Mouse (Mus musculus) kidney, embryonic 15.5 days (tissue): Measurements from ENCODE around the gene Lmntd2. TPM values are rescaled to one million over a fixed set of nuclear protein-coding genes. Genes with fewer than 3 reads are reported as not detected.
"Not testable (repeated sequence)": the region's sequence is repeated elsewhere in the genome, so short reads cannot be mapped to it uniquely, and the experiment has no call there.

Experiments
- ATAC-seq: fragments of 200-750 bp; cut with Nextera tagmentation; replicated peaks from 2 replicates; pipeline ENCODE4 v1.8.0; 2017; ENCODE audit warnings: moderate TSS enrichment; ENCODE audit not compliant: low FRiP score
- H3K27ac ChIP-seq: fragments of 300-500 bp; sonication (generic); 2 replicates; pipeline ENCODE4 v1.5.1; 2015; ENCODE audit warnings: mild to moderate bottlenecking, inconsistent platforms
- H3K27me3 ChIP-seq: fragments of 300-500 bp; sonication (generic); 2 replicates; pipeline ENCODE4 v1.6.1; 2015; ENCODE audit warnings: inconsistent platforms
- H3K36me3 ChIP-seq: fragments of 300-500 bp; sonication (generic); 2 replicates; pipeline ENCODE4 v1.6.1; 2015; ENCODE audit warnings: inconsistent platforms
- H3K4me1 ChIP-seq: fragments of 300-500 bp; sonication (generic); 2 replicates; pipeline ENCODE4 v1.6.1; 2015; ENCODE audit warnings: inconsistent platforms
- H3K4me2 ChIP-seq: fragments of 300-500 bp; sonication (generic); 2 replicates; pipeline ENCODE4 v1.6.1; 2015; ENCODE audit warnings: moderate library complexity, mild to moderate bottlenecking, inconsistent platforms
- H3K4me3 ChIP-seq: fragments of 300-500 bp; sonication (generic); replicated peaks from 2 replicates; pipeline ENCODE4 v1.5.1; 2015; ENCODE audit warnings: mild to moderate bottlenecking, inconsistent platforms
- H3K9ac ChIP-seq: fragments of 300-500 bp; sonication (generic); 2 replicates; pipeline ENCODE4 v1.6.1; 2015; ENCODE audit warnings: mild to moderate bottlenecking, inconsistent platforms
- H3K9me3 ChIP-seq: fragments of 300-500 bp; sonication (generic); replicated peaks from 2 replicates; pipeline ENCODE4 v1.6.1; 2016; ENCODE audit warnings: inconsistent platforms
- WGBS: fragments of 180-500 bp; shearing (Covaris S2); methylation state at CpG from one replicate; pipeline ENCODE4 v1.1.7; 2015; ENCODE audit warnings: mixed read lengths; 5-methylcytosine and 5-hydroxymethylcytosine counted together
- polyA plus RNA-seq: library from polyadenylated mRNA; unstranded; fragments of >200 nt; fragmentation: Nextera tagmentation; extraction: Ambion mirVana; gene quantifications from 2 replicates; pipeline ENCODE4 v1.2.1, GENCODE M21; 2015

Lmntd2 gene
- polyA plus RNA-seq = 3.4 and 3.5 TPM in 2 replicates

GRCm38 (mm10) chr7:141213605-141214235, at the start of gene Lmntd2:
Gene Lmntd2 (minus strand): TSS chr7:141214080.
- 95% methylated on average over 11 of the region's 11 CpGs for WGBS
- Histone ChIP-seq H3K4me1 (peaks cover 46% of the 10 kb centered on the region), H3K9ac (peak within 1 kb of the TSS; percentile 60), H3K27ac (peak within 1 kb of the TSS; percentile 98), H3K27me3 (no peaks in the 10 kb centered on the region), H3K4me3 (peak within 1 kb of the TSS; percentile 63), H3K9me3 (no peaks in the 10 kb centered on the region), H3K36me3 (peaks cover 11% of the 10 kb centered on the region), H3K4me2 (peak within 1 kb of the TSS; percentile 86)
- no peak for ATAC-seq

GRCm38 (mm10) chr7:141263640-141264039, 49.8 kb upstream of the Lmntd2 start:
- no peak; the same call in 1 of the 2 replicates for ATAC-seq
- H3K27me3 ChIP-seq = no peaks in the 10 kb centered on the region
- H3K4me1 ChIP-seq = peaks cover 24% of the 10 kb centered on the region
- no peak overlapping the region for H3K27ac ChIP-seq
- no peak overlapping the region for H3K4me3 ChIP-seq
- H3K4me2 ChIP-seq = no peak overlapping the region
- WGBS = 92% methylated on average over 13 of the region's 13 CpGs
- H3K9ac ChIP-seq = no peak overlapping the region
- peaks cover 57% of the 10 kb centered on the region for H3K36me3 ChIP-seq
- no peaks in the 10 kb centered on the region for H3K9me3 ChIP-seq

DNA sequence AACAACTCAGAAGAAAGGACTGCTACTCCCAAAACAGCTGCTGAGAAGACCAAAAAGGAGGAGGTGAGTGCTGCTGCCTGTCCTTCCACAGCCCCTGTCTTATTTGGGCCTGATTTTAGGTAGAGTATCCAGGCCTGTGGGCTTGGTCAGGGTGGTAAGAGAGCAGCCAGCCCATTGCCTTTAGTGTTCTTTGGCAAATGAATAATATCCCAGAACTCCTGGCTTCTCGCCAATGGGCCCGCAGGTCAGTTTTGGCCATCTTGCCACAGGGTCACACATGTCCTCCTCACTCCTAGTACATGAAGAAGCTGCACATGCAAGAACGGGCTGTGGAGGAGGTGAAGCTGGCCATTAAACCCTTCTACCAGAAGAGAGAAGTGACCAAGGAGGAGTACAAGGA, 47.6 kb upstream of the Lmntd2 start:
- H3K36me3 ChIP-seq = peaks cover 79% of the 10 kb centered on the region
- H3K4me3 ChIP-seq = no peak overlapping the region
- H3K4me2 ChIP-seq = no peak overlapping the region
- H3K9ac ChIP-seq = no peak overlapping the region
- 88% methylated on average over 3 of the region's 3 CpGs for WGBS
- no peak for ATAC-seq
- peaks cover 22% of the 10 kb centered on the region for H3K4me1 ChIP-seq
- no peak overlapping the region for H3K27ac ChIP-seq
- no peaks in the 10 kb centered on the region for H3K9me3 ChIP-seq
- H3K27me3 ChIP-seq = no peaks in the 10 kb centered on the region

GRCm38 (mm10) chr7:141256159-141256558, 42.3 kb upstream of the Lmntd2 start:
- Histone ChIP-seq H3K36me3 (peaks cover 98% of the 10 kb centered on the region), H3K4me2 (no peak overlapping the region), H3K4me1 (no peaks in the 10 kb centered on the region), H3K27me3 (no peaks in the 10 kb centered on the region), H3K4me3 (no peak overlapping the region), H3K9me3 (no peaks in the 10 kb centered on the region), H3K27ac (no peak overlapping the region), H3K9ac (no peak overlapping the region)
- 93% methylated on average over 10 of the region's 10 CpGs for WGBS
- ATAC-seq = no peak

- not testable (repeated sequence) for H3K4me2 ChIP-seq, H3K9ac ChIP-seq, H3K27me3 ChIP-seq, H3K4me1 ChIP-seq, H3K27ac ChIP-seq, H3K4me3 ChIP-seq, H3K9me3 ChIP-seq, ATAC-seq
- WGBS = 92% methylated on average over 4 of the region's 4 CpGs
- H3K36me3 ChIP-seq = peaks cover 98% of the 10 kb centered on the region
These were observed 36.6 kb upstream of the Lmntd2 start for GRCm38 (mm10) chr7:141250486-141250885.

GRCm38 (mm10) chr7:141231551-141231950, 17.7 kb upstream of the Lmntd2 start:
- no peak overlapping the region for H3K4me2 ChIP-seq
- peaks cover 61% of the 10 kb centered on the region for H3K36me3 ChIP-seq
- no peak overlapping the region for H3K9ac ChIP-seq
- no peaks in the 10 kb centered on the region for H3K27me3 ChIP-seq
- no peaks in the 10 kb centered on the region for H3K9me3 ChIP-seq
- no peak for ATAC-seq
- no peak overlapping the region for H3K27ac ChIP-seq
- peaks cover 24% of the 10 kb centered on the region for H3K4me1 ChIP-seq
- H3K4me3 ChIP-seq = no peak overlapping the region
- 95% methylated on average over 10 of the region's 10 CpGs for WGBS

GRCm38 (mm10) chr7:141231111-141231510, 17.2 kb upstream of the Lmntd2 start:
- Histone ChIP-seq H3K4me3 (no peak overlapping the region), H3K4me2 (no peak overlapping the region), H3K36me3 (peaks cover 57% of the 10 kb centered on the region), H3K4me1 (peaks cover 24% of the 10 kb centered on the region), H3K9ac (no peak overlapping the region), H3K9me3 (no peaks in the 10 kb centered on the region), H3K27ac (no peak overlapping the region), H3K27me3 (no peaks in the 10 kb centered on the region)
- no peak for ATAC-seq
- WGBS = 86% methylated on average over 3 of the region's 3 CpGs

- ATAC-seq = no peak
- Histone ChIP-seq H3K27me3 (no peaks in the 10 kb centered on the region), H3K4me2 (peak overlapping the region; percentile 84; the same call in 1 of the 2 replicates), H3K27ac (no peak overlapping the region), H3K4me1 (peaks cover 24% of the 10 kb centered on the region), H3K4me3 (peak overlapping the region; percentile 82), H3K9ac (0 out of 2 replicates have a peak overlapping the region, but pooled peaks have one; percentile 94), H3K9me3 (no peaks in the 10 kb centered on the region), H3K36me3 (peaks cover 52% of the 10 kb centered on the region)
- WGBS = 93% methylated on average over 4 of the region's 4 CpGs
These were observed 16.7 kb upstream of the Lmntd2 start for GRCm38 (mm10) chr7:141230570-141230969.

DNA sequence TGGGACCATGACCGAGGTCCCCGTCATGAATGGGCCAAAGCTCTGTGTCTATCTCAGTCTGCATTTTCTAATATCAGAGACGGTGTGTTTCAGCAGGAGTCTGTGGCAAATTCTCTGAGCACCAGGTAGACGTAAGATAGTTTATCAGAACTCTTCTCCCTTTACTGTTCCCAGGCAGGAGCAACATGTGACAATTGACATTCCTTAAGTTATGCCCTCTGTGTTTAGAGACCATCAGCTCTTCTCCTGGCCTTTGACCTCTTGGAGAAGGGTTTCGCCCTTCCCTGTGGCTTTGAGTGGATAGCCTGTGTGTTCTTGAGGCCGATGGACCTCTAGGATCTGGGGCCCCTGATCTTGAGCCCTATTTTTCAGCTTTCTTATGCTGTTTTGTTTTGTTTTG, 15.8 kb upstream of the Lmntd2 start:
- H3K4me1 ChIP-seq = peaks cover 24% of the 10 kb centered on the region
- H3K27me3 ChIP-seq = no peaks in the 10 kb centered on the region
- H3K9ac ChIP-seq = peak overlapping the region; percentile 94
- no peak for ATAC-seq
- H3K36me3 ChIP-seq = peaks cover 43% of the 10 kb centered on the region
- H3K4me2 ChIP-seq = peak overlapping the region; percentile 84
- H3K27ac ChIP-seq = no peak overlapping the region
- WGBS = 59% methylated on average over 6 of the region's 6 CpGs
- peak overlapping the region; percentile 82 for H3K4me3 ChIP-seq
- no peaks in the 10 kb centered on the region for H3K9me3 ChIP-seq

- Histone ChIP-seq H3K4me1 (peaks cover 24% of the 10 kb centered on the region), H3K36me3 (peaks cover 31% of the 10 kb centered on the region), H3K9ac (peak within 1 kb of the TSS; percentile 94), H3K4me2 (peak within 1 kb of the TSS; percentile 84), H3K27ac (peak within 1 kb of the TSS; percentile 98), H3K4me3 (peak within 1 kb of the TSS; percentile 82), H3K27me3 (no peaks in the 10 kb centered on the region), H3K9me3 (no peaks in the 10 kb centered on the region)
- ATAC-seq = peak; percentile 93
- WGBS = under 1% methylated on average over 68 of the region's 76 CpGs
These were observed 14.6 kb upstream of the Lmntd2 start, which contains the start of gene Phrf1 for GRCm38 (mm10) chr7:141228279-141229067. Gene Phrf1 (plus strand): TSS chr7:141228784.

DNA sequence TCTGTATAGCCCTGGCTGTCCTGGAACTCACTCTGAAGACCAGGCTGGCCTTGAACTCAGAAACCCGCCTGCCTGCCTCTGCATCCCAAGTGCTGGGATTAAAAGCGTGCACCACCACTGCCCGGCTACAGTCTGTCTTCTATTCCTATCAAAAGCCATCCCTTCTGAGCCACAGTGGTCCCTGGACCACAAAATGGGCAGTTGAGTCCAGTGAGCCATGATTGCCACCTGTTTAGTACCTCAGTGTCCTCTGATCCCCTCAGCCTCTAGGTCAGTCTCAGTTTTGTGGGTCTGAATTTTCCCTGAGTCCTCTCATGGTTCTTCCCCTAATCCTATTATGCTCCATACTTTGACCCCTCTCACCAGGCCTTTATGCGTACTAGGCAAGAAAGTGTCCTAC, 13.9 kb upstream of the Lmntd2 start:
- WGBS = 80% methylated on average over 4 of the region's 4 CpGs
- peak overlapping the region; percentile 98; the same call in 1 of the 2 replicates for H3K27ac ChIP-seq
- H3K27me3 ChIP-seq = no peaks in the 10 kb centered on the region
- 0 out of 2 replicates have a peak overlapping the region, but pooled peaks have one; percentile 94 for H3K9ac ChIP-seq
- peak; percentile 2; the same call in 1 of the 2 replicates for ATAC-seq
- H3K9me3 ChIP-seq = no peaks in the 10 kb centered on the region
- H3K4me2 ChIP-seq = peak overlapping the region; percentile 84
- peak overlapping the region; percentile 82 for H3K4me3 ChIP-seq
- peaks cover 28% of the 10 kb centered on the region for H3K4me1 ChIP-seq
- H3K36me3 ChIP-seq = peaks cover 24% of the 10 kb centered on the region

DNA sequence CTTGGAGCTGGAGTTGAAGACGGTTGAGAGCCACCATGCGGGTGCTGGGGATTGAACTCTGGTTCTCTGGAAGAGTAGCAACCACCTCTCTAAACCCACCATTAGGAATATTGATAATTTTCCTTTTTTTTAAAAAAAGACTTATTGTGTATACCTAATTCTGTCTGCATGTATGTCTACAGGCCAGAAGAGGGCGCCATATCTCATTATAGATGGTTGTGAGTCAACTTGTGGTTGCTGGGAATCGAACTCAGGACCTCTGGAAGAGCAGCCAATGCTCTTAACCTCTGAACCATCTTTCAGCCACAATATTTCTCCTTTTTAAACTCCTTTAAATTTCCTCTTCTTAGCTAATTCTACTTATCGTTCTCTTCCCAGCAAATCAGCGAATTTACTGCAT, 12.7 kb upstream of the Lmntd2 start:
- Histone ChIP-seq H3K9me3 (no peaks in the 10 kb centered on the region), H3K4me2 (no peak overlapping the region), H3K4me3 (no peak overlapping the region), H3K4me1 (peaks cover 39% of the 10 kb centered on the region), H3K9ac (no peak overlapping the region), H3K27me3 (no peaks in the 10 kb centered on the region), H3K27ac (no peak overlapping the region), H3K36me3 (peaks cover 11% of the 10 kb centered on the region)
- WGBS = 83% methylated on average over 6 of the region's 6 CpGs
- ATAC-seq = no peak
